Mouse (Mus musculus) ovary, adult 10 weeks (tissue): ENCODE results near the gene Pde4d. TPM values are rescaled to one million over a fixed set of nuclear protein-coding genes. Genes with fewer than 3 reads are reported as not detected.

Source experiments
- polyA plus RNA-seq: library from polyadenylated mRNA; stranded (reverse); fragments of 350-450 nt; fragmentation: Illumina TruSeq; extraction: RNeasy Lipid Tissue Mini Kit (QIAGEN cat#74804); gene quantifications from one replicate; pipeline ENCODE4 v1.2.3, GENCODE M21; 2014

The Pde4d gene
- polyA plus RNA-seq: 5.3 TPM

GRCm38 (mm10) chr13:108449116-108450097 lies at the start of gene Pde4d:
Pde4d (plus strand) TSS chr13:108449948.

Other genes with a start within 250 kb of the Pde4d start
- 10.3 TPM for gene Elovl7, start 235.5 kb upstream of the Pde4d start, polyA plus RNA-seq
- gene Depdc1b, start 133.6 kb upstream of the Pde4d start, polyA plus RNA-seq: 3.2 TPM